Mouse (Mus musculus): ENCODE data around the gene Gsdma. TPM values are rescaled to one million over a fixed set of nuclear protein-coding genes. Genes with fewer than 3 reads are reported as not detected.
"Not testable (repeated sequence)": the region's sequence is repeated elsewhere in the genome, so short reads cannot be mapped to it uniquely, and the experiment has no call there.

Gene Gsdma
- total RNA-seq, 4 experiments from 2014 or later: not detected

DNA sequence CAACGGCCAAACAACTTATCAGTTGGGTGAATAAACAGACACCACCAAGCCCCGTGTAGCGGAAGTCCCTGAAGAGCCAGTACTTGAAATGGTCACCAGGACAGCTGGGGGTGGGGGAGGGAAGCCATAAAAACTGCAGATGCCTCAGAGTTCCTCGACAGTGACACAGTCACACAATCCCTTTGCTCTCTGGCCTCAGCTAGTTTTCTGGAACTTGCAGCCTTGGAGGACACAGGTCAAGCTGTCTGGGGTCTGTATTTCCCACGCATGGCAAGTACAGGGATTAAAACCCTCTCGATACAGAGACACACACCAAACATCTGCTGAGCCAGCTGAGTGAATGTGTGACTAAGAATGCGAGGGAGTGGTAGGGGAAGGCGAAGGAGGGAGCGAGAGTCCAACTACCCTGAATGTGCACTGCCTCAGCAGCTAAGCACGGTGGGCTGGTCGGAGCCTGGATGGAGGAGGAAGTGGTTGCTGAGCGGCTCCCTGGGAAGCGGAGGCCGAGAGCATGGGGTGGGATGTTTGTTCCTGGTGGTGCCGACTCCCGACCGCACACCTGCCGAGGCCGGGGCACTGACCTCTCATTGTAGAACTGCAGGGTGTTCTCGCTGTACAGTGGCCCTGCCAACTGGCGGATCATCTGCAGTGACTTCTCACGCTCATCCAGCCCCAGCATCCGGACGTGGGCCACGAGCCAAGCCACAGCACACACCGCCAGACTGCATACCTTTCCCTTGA lies 45.0 kb downstream of the Gsdma start:
- DNase-seq (ENCODE audit: low spot score in 2 of 2): peak in 1 of 2 experiments; percentile 43

DNA sequence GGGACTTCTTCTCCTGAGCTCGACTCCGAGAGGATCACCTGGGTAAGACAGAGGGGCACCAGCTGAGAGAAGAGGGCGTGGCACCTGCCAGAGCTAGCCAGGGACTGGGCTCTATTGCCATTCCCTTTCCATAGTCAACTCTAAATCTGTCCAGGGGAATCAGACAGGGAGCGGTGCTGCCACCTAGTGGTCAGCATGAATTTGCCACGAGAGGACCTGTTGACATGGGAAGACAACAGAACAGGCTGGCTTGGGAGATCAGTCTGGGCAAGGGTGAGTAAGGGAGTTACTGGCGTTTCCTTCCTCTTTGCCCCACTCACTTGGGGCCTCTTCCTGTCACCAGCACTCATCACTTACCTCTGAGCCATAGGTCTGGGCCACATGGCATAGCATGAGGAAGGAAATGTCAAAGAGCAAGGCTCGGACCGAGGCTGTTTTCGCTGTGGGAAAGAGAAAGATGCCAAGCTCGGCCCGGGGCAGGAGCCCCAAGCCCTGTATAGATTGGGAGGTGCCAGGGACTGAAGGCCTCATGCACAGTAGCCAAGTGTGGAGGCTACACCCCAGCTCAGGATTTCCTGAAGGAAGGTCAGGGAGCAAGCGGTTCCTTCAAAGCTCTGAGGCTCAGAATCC lies 46.4 kb downstream of the Gsdma start:
- peak in 1 of 2 experiments; percentile 65 for DNase-seq (ENCODE audit: low spot score in 2 of 2)

DNA sequence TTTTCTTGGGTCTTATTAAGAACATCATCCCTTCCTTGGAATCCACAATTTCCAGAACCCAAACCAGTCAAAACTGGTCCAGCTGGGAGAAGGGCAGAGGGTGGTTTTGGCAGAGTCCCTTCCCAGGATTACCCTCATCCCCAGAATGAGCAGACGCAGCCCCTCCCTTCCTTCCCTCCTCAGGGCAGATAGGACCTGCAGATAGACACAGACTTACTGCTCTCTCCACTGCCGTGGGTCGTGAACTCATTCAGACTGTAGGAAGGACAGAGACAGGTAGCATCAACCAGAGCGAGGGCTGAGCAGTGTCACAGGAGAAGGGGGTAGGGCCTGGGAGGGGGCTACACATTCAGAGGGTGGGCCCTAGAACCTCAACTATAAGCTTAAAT lies 46.9 kb downstream of the Gsdma start:
- DNase-seq (ENCODE audit: low spot score in 2 of 2): no peak

DNA sequence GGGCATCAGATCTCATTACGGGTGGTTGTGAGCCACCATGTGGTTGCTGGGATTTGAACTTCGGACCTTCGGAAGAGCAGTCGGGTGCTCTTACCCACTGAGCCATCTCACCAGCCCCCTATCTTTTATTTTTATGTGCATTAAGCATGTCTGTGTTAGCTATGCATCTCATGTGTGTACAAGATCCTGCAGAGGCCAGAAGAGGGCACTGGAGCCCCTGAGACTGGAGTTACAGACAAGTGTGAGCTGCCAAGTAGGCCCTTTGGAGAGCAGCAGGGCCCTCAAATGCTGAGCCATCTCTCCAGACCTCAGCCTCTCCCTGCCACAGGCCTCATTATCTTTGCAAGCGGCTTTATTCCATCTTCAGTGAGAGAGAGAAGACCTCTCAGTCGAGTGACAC lies 47.9 kb downstream of the Gsdma start:
- not testable (repeated sequence) for DNase-seq (ENCODE audit: low spot score in 2 of 2)

DNA sequence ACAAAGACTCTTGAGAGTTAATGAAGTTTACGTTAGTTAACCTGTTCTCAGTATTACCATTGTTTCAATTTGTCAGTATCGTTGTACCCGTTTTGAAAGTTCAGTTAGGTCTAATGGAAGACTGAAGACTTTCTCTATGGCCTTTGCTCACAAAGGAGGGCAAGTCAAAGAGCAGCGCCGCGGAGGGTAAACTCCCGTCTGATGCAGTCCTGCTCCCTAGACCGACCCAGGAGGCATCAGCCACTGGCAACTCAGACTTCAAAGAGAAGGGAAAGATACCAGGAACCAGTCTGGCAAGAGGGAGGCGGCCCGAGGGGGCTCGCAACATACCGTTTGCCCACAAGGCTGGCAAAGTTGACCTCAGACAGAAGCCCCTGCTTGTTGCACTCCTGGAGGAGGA lies 49.6 kb downstream of the Gsdma start:
- no peak for DNase-seq (ENCODE audit: low spot score in 2 of 2)

DNA sequence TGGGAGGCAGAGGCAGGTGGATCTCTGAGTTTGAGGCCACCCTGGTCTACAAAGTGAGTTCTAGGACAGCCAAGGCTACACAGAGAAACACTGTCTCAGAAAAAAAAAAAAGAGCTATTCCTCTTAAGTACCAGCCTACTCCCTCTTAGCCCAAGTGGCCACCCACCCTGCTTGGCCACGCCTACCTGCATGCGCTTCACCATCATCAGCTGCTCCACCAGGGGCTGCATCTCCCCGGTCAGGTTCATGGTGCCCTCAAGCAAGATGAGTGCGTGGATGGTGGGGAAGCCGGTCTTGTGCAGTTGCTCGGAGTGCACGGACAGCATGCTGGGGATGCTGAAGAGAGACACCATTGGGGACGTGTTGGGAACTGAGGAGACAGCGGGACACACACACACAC lies 51.8 kb downstream of the Gsdma start:
- no peak for DNase-seq (ENCODE audit: low spot score in 2 of 2)

DNA sequence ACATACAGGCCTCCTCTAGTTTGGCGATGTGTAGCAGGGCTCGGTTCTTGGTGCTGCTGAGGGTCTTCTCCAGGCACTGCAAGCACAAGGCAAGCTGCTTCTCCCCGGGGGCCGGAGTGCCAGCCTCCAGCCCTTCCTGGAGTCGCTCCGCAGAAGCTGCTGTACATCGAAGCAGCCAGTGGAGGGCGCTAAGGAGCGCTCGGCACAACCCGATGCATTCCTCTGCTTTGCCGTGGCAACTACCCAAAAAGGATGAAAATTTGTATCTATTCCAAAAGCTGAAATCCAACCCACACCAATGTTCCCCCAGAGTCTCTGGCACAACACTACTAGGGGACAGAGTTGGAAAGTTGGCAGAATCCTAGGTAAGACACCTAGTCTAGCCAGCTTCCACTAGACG lies 53.8 kb downstream of the Gsdma start:
- peak; percentile 76 to 77 for DNase-seq (ENCODE audit: low spot score in 2 of 2)

DNA sequence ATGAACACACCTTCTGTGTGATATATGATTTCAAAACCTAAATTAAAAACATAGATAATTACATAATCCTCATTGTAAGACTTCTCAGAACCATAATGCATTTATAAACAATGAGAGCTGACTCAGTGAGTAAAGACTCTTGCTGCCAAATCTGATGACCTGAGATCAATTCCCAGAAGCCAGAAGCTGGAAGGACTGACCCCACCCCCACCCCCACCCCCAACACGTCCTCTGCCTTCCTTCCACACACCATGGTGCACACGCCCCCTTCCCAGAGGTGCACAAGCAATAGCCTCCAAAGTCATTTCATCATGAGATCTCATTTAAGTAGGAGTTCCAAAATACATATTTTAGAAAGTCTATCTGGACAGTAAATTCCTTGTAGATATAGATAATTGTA lies 56.6 kb downstream of the Gsdma start:
- DNase-seq (ENCODE audit: low spot score in 2 of 2): no peak

DNA sequence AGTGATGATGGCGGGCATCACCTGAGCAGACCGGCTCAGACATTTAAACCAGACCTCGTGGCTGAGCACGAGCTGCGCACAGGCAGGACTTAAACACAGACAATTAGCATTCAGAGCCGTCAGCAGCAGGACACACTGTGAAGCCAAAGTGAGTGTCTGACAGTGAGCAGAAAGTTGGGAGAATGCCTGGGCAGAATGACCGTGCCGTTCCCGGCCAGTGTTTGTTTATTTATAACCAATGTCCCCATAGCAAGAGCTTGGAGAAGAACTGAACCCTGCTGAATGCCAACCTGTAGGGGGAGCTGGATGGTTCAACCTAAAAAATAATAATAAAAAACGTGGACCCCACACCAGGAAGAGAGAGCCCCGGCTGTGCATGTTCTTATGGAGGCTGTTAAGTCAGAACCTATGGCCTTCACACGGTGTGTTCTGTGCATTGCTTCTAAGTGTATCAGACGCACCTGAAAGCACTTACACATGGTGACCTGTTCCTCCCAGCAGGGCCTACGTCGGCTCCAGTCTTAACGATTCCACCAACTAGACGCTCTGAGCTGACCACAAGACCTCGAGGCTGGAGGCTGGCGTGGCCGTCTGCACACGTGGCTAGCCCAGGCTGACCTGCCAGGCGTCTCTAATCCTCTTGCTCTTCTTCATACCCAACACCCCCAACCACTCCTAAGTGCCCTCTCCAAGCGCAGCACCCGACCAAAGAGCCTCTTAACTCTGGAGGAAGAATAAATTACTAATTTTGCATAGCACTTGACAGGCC lies 57.5 kb downstream of the Gsdma start:
- no peak for DNase-seq (ENCODE audit: low spot score in 2 of 2)

DNA sequence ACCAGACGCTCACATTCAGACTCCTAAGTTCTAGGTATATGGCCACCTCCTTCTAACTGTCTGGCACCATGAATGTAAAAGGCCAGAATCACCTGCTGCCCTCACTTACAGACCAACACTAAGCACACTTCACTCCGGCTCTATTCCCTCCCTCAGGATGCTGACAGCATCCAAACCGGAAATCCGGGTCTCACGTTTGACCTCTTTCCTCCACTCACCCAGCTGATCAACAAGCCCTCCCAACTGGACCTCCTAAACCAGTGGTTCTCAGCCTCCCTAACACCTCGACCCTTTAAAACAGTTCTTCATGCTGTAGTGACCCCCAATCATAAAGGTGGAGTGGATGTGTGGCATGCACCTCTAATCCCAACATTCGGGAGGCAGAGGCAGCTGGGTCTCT lies 58.9 kb downstream of the Gsdma start:
- DNase-seq (ENCODE audit: low spot score in 2 of 2): no peak

DNA sequence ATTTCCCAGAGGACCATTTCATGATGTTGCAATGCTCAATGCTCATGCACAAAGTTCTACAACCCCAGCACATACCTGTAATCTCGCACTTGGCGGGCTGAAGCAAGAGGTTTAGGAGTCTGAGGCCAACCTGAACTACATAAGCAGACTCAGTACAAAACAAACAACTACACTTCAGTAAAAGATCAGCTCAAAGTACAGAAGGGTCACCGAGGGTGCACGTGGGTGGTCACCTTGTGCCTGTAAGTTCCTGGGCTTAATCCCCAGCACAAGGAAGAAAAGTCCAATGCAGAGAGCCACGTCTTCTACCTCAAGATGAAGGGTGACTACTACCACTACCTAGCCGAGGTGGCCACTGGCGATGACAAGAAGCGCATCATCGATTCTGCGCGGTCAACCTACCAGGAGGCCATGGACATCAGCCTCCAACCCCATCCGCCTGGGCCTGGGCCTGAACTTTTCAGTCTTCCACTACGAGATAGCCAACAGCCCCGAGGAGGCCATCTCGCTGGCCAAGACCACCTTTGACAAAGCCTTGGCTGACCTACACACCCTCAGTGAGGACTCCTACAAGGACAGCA lies 61.9 kb downstream of the Gsdma start:
- DNase-seq (ENCODE audit: low spot score in 2 of 2): no peak

Other genes starting within 250 kb of the Gsdma start
- 100 to 1,000 TPM in 2 of 4 experiments, 10 to 100 TPM in 2; 93.7 to 114 (median 102) TPM for gene Mien1, start 225.4 kb upstream of the Gsdma start, total RNA-seq (2022)
- 1 to 10 TPM; 3.6 to 5.1 (median 4.7) TPM for gene Grb7, start 218.0 kb upstream of the Gsdma start, total RNA-seq (2022)
- under 1 TPM; 0.23 to 0.76 (median 0.52) TPM for gene Ikzf3, start 118.3 kb upstream of the Gsdma start, total RNA-seq (2022)
- gene Zpbp2, start 113.3 kb upstream of the Gsdma start, total RNA-seq (2022): not detected
- gene Ormdl3, start 77.0 kb upstream of the Gsdma start, total RNA-seq (2022): 10 to 100 TPM; 43.6 to 47.0 (median 45.1) TPM
- gene Lrrc3c, start 66.1 kb upstream of the Gsdma start, total RNA-seq (2022): not detected
- gene Gm12355, start 38.7 kb upstream of the Gsdma start, total RNA-seq (2022): 10 to 100 TPM; 11.8 to 14.5 (median 13.1) TPM
- gene Gsdma3, start 38.0 kb upstream of the Gsdma start, total RNA-seq (2022): under 1 TPM in 2 of 4 experiments, not detected in 2; 0.23 TPM
- gene Gsdma2, start 17.6 kb upstream of the Gsdma start, total RNA-seq (2022): not detected
- gene Psmd3, start 18.2 kb downstream of the Gsdma start, total RNA-seq (2022): 100 to 1,000 TPM; 129 to 137 (median 132) TPM
- gene Csf3, start 36.9 kb downstream of the Gsdma start, total RNA-seq (2022): not detected
- gene Med24, start 65.1 kb downstream of the Gsdma start, total RNA-seq (2022): 100 to 1,000 TPM; 109 to 128 (median 117) TPM
- 100 to 1,000 TPM; 713 to 794 (median 760) TPM for gene Thra, start 76.3 kb downstream of the Gsdma start, total RNA-seq (2022)
- 100 to 1,000 TPM; 137 to 177 (median 145) TPM for gene Nr1d1, start 111.0 kb downstream of the Gsdma start, total RNA-seq (2022)
- 100 to 1,000 TPM; 167 to 198 (median 186) TPM for gene Msl1, start 131.2 kb downstream of the Gsdma start, total RNA-seq (2022)
- 10 to 100 TPM; 53.6 to 57.8 (median 54.1) TPM for gene Casc3, start 140.6 kb downstream of the Gsdma start, total RNA-seq (2022)
- 100 to 1,000 TPM; 130 to 140 (median 139) TPM for gene Rapgefl1, start 172.4 kb downstream of the Gsdma start, total RNA-seq (2022)
- 10 to 100 TPM; 74.0 to 84.5 (median 81.5) TPM for gene Wipf2, start 199.3 kb downstream of the Gsdma start, total RNA-seq (2022)
- under 1 TPM; 0.15 to 0.91 (median 0.25) TPM for gene Cdc6, start 243.4 kb downstream of the Gsdma start, total RNA-seq (2022)

Data from left cerebral cortex, adult 8-10 months (tissue).